Mouse (Mus musculus) midbrain, embryonic 11.5 days (tissue): ENCODE results near the gene Sema4b. TPM values are rescaled to one million over a fixed set of nuclear protein-coding genes. Genes with fewer than 3 reads are reported as not detected.
A peak's percentile ranks its signal among the peaks of the same experiment; 100 is the strongest.

Experiments
- ATAC-seq: fragments of 200-750 bp; cut with Nextera tagmentation; 2 replicates; pipeline ENCODE4 v1.8.0; 2017; ENCODE audit warnings: moderate TSS enrichment, moderate library complexity; ENCODE audit not compliant: low FRiP score
- DNase-seq: peaks from one replicate; pipeline ENCODE4 v3.0.0; 2015; ENCODE audit warnings: low spot score; ENCODE audit errors: missing footprints
- H3K27ac ChIP-seq: fragments of 300-500 bp; sonication (generic); 2 replicates; pipeline ENCODE4 v1.5.1; 2014; ENCODE audit warnings: low read depth, low read length
- H3K27me3 ChIP-seq: fragments of 300-500 bp; sonication (generic); 2 replicates; pipeline ENCODE4 v1.6.1; 2014; ENCODE audit warnings: mild to moderate bottlenecking, low read length, moderate library complexity, mixed read lengths; ENCODE audit not compliant: control insufficient read depth, insufficient read depth
- H3K36me3 ChIP-seq: fragments of 300-500 bp; sonication (generic); 2 replicates; pipeline ENCODE4 v1.6.1; 2014; ENCODE audit warnings: mild to moderate bottlenecking, low read length, moderate library complexity, mixed read lengths; ENCODE audit not compliant: control insufficient read depth, insufficient read depth
- H3K4me1 ChIP-seq: fragments of 300-500 bp; sonication (generic); 2 replicates; pipeline ENCODE4 v1.6.1; 2014; ENCODE audit warnings: low read length; ENCODE audit not compliant: control insufficient read depth, insufficient read depth
- H3K4me2 ChIP-seq: fragments of 300-500 bp; sonication (generic); 2 replicates; pipeline ENCODE4 v1.6.1; 2014; ENCODE audit warnings: mild to moderate bottlenecking, moderate library complexity
- H3K4me3 ChIP-seq: fragments of 300-500 bp; sonication (generic); 2 replicates; pipeline ENCODE4 v1.5.1; 2014; ENCODE audit warnings: low read depth, low read length
- H3K9ac ChIP-seq: fragments of 300-500 bp; sonication (generic); 2 replicates; pipeline ENCODE4 v1.6.1; 2014; ENCODE audit warnings: low read length
- H3K9me3 ChIP-seq: fragments of 300-500 bp; sonication (generic); 2 replicates; pipeline ENCODE4 v1.6.1; 2016; ENCODE audit warnings: low read length; ENCODE audit not compliant: control insufficient read depth
- WGBS: fragments of 180-500 bp; shearing (Covaris S2); extraction: QIAGEN DNeasy Blood & Tissue Kit; methylation state at CpG from one replicate; pipeline ENCODE4 v1.1.7; 2014; 5-methylcytosine and 5-hydroxymethylcytosine counted together
- polyA plus RNA-seq: library from polyadenylated mRNA; unstranded; fragments of >200 nt; fragmentation: Nextera tagmentation; extraction: Ambion mirVana; gene quantifications from 2 replicates; pipeline ENCODE4 v1.2.1, GENCODE M21; 2014

Gene Sema4b
- polyA plus RNA-seq, 1 experiment from 2014 or later: 10.5 TPM

DNA sequence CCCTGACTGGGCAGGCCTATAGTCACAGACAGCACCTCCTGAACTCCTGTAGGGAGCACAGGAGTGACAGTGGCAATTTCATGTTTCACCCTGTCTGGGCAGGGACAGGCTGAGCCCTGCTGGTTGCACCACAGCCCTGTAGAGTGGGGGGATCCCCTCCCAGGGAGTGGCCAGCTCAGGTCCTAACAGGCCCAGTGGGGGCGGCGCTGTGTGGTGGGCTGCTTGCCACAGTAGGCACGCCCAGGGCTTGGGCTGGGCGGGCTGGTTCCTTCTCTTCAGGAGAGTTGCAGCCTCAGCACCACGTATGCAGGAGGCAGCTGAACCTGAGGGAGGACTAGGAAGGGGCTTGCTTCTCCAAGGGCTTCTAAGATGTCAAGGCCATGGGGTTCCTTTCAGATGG lies 4.8 kb downstream of the Sema4b start:
- H3K9me3 ChIP-seq: no peaks in the 10 kb centered on the region
- no peak overlapping the region; the same call in 1 of the 2 replicates for H3K9ac ChIP-seq
- WGBS: 32% methylated on average over 5 of the region's 5 CpGs
- no peak overlapping the region for H3K4me2 ChIP-seq
- no peak for DNase-seq
- no peaks in the 10 kb centered on the region for H3K27me3 ChIP-seq
- peaks cover 43% of the 10 kb centered on the region for H3K4me1 ChIP-seq
- H3K27ac ChIP-seq: no peak overlapping the region; the same call in 1 of the 2 replicates
- no peak for ATAC-seq
- H3K36me3 ChIP-seq: no peaks in the 10 kb centered on the region
- H3K4me3 ChIP-seq: no peak overlapping the region

DNA sequence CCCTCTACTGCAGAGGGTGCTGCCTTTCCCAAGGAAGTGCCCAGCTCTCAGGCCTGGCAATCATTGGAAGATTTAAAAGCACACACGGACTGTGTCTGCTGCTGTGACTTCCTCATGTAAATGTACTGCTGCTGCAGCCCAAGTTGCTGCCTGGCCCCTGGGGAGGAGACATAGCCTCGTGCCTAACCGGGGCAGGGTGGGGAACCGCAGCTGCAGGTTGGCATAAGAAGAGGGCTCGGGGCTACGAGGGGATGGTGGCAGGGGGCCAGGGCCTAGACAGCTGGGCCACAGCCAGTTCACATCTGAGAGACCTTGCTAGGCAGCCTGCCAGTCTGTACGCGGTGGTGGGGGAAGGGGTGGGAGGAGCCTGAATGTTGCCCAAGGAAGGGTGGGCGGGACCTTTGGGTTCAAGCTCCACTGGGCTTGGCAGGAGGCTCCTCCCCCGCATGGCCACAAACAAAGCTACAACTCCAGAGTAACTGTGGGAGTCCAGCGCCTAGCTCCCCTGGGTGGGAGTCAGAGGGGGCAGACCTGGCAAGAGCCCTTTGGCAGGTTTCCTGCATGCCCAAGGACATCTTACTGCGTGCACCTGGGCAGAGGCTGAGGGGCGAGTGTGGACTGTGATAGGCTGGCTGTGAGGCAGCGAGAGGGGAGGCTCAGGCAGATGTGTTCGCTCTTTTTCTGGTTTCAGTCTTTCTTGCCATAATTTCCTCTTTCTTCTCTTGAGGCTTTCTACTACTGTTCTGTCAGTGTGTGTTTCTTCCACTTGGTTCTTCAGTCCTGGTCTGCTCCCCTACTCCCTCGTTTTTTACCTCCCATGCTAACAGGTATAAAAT lies 5.8 kb downstream of the Sema4b start:
- 5% methylated on average over 16 of the region's 16 CpGs for WGBS
- Histone ChIP-seq H3K36me3 (no peaks in the 10 kb centered on the region), H3K4me2 (peak overlapping the region; percentile 34), H3K27ac (peak overlapping the region; percentile 62; the same call in 1 of the 2 replicates), H3K9me3 (no peaks in the 10 kb centered on the region), H3K9ac (peak overlapping the region; percentile 10), H3K27me3 (no peaks in the 10 kb centered on the region), H3K4me3 (peak overlapping the region; percentile 10), H3K4me1 (peaks cover 44% of the 10 kb centered on the region)
- ATAC-seq (peak; percentile 87), DNase-seq (peak; percentile 96)

DNA sequence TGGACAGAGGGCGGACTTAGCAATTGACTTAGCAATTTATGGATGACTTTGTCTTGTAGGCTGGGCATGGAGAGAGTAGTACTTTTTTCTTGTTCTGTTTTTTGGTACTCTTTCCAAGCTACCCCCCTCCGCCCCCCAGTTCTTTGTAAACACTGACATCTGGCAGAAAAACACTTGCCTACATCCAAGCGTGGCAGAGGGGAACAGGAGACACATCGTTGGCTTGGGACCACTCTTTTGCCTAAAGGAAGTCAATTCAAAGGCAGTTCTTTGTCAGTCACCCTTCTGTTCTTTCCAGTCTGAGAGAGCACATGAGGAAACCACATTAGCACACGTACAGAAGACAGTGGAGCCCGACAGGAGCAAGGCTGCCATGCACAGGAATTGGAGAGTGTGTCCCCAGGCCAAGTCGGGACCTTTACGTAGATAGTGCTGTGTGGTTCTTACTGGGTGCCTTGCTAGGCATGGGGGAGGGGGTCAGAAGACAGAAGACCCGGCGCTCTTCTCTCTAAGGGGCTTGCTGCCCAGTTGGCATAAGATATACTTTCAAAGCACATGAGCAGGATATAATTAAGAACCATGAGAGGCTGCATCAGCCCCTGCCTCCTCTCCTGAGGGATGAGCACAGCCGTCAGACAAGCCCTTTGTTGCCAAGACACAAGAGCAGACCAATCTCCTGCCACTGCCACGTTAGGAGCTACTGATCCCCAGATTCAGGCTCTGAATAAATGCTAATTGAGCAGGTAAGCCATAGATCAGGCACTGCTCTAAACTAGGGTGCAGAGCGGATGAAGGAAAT lies 7.5 kb downstream of the Sema4b start:
- H3K4me3 ChIP-seq: no peak overlapping the region
- no peak overlapping the region for H3K4me2 ChIP-seq
- H3K36me3 ChIP-seq: no peaks in the 10 kb centered on the region
- no peaks in the 10 kb centered on the region for H3K27me3 ChIP-seq
- 0 out of 2 replicates have a peak overlapping the region, but pooled peaks have one; percentile 37 for H3K27ac ChIP-seq
- no peak overlapping the region for H3K9ac ChIP-seq
- no peak for ATAC-seq
- 59% methylated on average over 13 of the region's 13 CpGs for WGBS
- no peaks in the 10 kb centered on the region for H3K9me3 ChIP-seq
- peak; percentile 75 for DNase-seq
- H3K4me1 ChIP-seq: peaks cover 39% of the 10 kb centered on the region

DNA sequence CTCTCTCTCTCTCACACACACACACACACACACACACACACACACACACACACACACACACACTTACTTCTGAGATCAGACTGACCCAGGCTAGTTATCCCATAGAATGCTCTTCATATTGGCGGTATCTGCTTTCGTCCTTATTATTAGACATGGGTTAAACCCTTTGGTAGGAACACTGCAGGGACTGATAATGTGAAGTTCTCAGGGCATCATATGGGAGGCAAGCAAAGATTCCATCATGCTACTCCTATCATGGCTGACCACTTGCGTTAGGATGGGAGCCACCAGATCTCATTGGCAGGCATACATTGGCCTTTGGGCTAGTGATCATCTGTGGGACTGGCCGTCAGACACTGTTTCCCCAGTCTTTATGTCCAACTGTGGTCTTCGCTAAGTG lies 8.5 kb downstream of the Sema4b start:
- WGBS: 93% methylated on average over 5 of the region's 5 CpGs
- Histone ChIP-seq H3K4me1 (peaks cover 47% of the 10 kb centered on the region), H3K27ac (no peak overlapping the region)

DNA sequence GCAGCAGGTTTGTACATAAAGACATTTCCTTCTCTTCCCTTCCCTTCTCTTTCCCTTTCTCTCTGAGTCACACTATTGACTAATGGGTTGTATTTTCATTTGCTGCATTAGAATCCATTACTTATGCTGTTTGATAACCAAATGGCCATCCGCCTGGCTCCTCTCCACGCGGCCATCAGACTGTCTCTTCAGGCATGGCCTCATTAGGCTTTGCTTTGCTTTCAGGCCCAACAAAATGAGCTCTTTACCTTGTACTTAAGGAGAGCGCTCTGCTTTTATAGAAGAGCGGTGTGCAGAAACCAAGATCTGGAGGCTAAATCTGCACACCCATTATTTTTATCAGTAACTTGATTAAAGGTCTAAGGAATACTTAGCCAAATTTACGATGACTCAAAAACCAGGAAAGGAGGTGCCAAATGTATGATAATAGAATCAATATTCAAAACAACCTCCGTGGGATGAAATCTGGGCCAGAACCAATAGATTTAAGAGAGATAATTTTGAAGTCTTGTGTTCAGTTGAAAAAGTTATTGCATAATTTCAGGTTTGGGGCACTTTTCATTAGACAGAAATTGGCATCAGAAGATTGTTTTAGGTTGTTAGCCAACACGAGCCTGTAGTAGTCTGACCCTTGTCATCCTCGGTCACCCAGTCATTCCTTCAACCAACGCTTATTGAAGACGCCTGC lies 9.1 kb downstream of the Sema4b start:
- 93% methylated on average over 10 of the region's 11 CpGs for WGBS
- peaks cover 48% of the 10 kb centered on the region for H3K4me1 ChIP-seq
- no peaks in the 10 kb centered on the region for H3K9me3 ChIP-seq
- ATAC-seq (no peak), DNase-seq (peak; percentile 60)
- H3K4me2 ChIP-seq: no peak overlapping the region
- H3K27me3 ChIP-seq: no peaks in the 10 kb centered on the region
- H3K4me3 ChIP-seq: no peak overlapping the region
- H3K27ac ChIP-seq: no peak overlapping the region
- no peaks in the 10 kb centered on the region for H3K36me3 ChIP-seq
- no peak overlapping the region for H3K9ac ChIP-seq

More for the DNA sequence above, 8.5 kb downstream of the Sema4b start:
- DNase-seq (no peak), ATAC-seq (no peak)
- Histone ChIP-seq H3K4me3 (no peak overlapping the region), H3K9ac (no peak overlapping the region), H3K36me3 (no peaks in the 10 kb centered on the region), H3K27me3 (no peaks in the 10 kb centered on the region), H3K4me2 (no peak overlapping the region), H3K9me3 (no peaks in the 10 kb centered on the region)

DNA sequence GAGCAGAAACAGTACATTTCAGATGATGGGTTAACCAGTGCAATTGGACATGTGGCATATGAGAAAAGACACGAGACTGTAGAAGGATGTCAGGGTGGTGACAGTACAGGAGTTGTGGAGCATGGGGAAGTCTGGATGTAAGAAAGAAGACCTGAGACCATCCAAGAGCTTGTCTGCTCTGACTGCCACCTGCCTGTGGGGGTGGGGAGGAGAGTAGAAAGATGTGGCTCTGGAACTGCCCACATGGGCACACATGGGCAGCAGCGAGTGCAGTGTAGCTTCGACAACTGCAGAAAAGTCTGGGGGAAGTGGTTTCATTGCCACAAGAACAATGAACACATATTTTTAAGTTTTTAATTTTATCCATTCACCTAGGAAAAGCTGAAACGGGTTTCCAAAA lies 10.7 kb downstream of the Sema4b start:
- Histone ChIP-seq H3K4me3 (peak overlapping the region; percentile 72; the same call in 1 of the 2 replicates), H3K9me3 (no peaks in the 10 kb centered on the region), H3K27ac (no peak overlapping the region; the same call in 1 of the 2 replicates), H3K4me1 (peaks cover 49% of the 10 kb centered on the region), H3K36me3 (no peaks in the 10 kb centered on the region), H3K9ac (0 out of 2 replicates have a peak overlapping the region, but pooled peaks have one; percentile 90), H3K27me3 (no peaks in the 10 kb centered on the region), H3K4me2 (peak overlapping the region; percentile 92)
- no peak for ATAC-seq
- 12% methylated on average over 4 of the region's 4 CpGs for whole genome bisulfite sequencing
- DNase-seq: no peak

DNA sequence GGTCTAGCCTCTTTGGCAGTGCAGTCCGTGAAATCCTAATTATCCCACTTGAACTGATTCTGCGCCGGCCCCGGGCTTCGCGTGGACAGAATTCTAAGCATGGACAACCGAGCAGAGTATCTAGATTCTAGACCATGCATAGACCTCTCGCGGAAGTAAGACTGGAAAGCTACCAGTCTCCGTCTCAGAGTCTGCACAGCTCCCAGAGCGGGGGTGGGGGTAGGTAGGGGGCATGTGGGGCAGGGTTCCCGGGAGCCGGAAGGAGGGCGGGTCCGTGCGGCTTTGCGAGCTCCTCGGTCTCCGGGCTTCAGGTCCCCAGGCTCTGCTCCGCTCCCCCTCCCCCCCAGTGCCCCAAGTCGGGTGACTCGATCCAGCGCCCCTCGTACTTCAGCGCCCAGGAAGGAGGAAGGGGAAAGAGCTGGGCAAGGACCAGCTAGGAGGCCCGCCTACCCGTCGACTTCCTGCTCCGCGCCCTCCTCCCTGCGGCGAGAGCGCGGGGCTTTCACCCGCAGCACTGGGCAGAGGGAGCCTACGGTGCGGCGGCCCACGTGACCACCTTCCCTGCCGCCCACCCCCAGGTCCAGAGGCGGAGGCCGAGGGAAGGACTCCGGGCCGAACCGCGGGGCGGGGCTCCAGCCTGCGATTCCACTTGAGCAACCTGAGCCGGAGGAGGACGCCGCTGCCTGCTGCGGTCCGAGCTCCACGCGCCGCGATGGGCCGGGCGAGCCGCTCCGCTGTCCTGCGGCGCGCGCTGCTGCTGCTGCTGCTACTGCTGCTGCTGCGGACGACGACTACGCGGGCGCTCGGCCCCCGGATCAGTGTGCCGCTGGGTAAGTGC lies 11.5 kb downstream of the Sema4b start:
- H3K9ac ChIP-seq: peak overlapping the region; percentile 90
- H3K36me3 ChIP-seq: no peaks in the 10 kb centered on the region
- H3K4me1 ChIP-seq: peaks cover 50% of the 10 kb centered on the region
- no peaks in the 10 kb centered on the region for H3K9me3 ChIP-seq
- no peaks in the 10 kb centered on the region for H3K27me3 ChIP-seq
- under 1% methylated on average over 60 of the region's 74 CpGs for WGBS
- ATAC-seq (peak; percentile 93), DNase-seq (peak; percentile 97)
- H3K4me3 ChIP-seq: peak overlapping the region; percentile 72
- H3K4me2 ChIP-seq: peak overlapping the region; percentile 92
- peak overlapping the region; percentile 90 for H3K27ac ChIP-seq

DNA sequence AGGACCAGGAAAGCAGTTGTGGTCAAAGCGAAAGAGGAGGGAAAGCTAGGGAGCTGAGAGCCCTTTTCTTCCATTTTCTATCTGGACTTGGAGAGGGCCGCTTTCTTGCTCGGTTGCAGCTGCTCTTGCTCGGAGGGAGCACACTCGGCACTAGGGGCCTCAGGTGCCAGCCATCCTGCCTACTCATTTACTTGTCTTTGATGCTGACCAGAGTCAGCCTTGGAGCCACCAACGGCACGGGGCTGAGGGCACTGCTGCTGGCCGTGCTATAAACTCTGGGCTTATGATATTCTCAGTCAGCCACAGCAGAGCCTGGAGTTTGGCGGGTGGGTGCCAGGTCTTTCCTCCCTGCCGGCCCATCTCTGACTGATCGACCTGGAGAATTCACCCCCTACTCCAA lies 12.2 kb downstream of the Sema4b start:
- Histone ChIP-seq H3K36me3 (no peaks in the 10 kb centered on the region), H3K9ac (peak overlapping the region; percentile 90), H3K4me2 (peak overlapping the region; percentile 92), H3K4me1 (peaks cover 56% of the 10 kb centered on the region), H3K4me3 (peak overlapping the region; percentile 72), H3K9me3 (no peaks in the 10 kb centered on the region), H3K27me3 (no peaks in the 10 kb centered on the region), H3K27ac (peak overlapping the region; percentile 90)
- no peak for DNase-seq
- 2% methylated on average over 11 of the region's 11 CpGs for WGBS
- ATAC-seq: peak; percentile 7; the same call in 1 of the 2 replicates
